Mouse (Mus musculus) kidney, postnatal 10 days (tissue): ENCODE data around the gene Ube2ql1.

Experiments
- DNase-seq: peaks from one replicate; pipeline ENCODE4 v3.0.0; 2021; ENCODE audit warnings: mixed read lengths

The Ube2ql1 gene

DNA sequence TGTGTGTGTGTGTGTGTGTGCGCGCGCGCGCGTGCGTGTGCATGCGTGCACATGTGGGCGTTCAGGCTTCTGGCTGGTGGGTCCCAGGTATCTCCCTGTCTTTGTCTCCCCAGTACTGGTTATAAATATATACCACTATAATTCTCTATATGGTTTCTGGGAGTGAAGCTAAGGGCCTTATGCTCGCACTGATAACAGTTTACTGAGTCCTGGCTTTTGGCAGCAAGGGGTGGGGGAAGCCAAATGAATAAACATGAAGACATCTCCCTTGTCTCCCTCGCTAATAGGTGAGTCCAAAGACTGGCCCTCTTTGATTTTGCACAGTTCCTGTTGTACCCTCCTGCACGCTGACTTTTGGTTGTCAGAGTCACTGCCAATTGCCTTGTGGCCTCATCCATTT is 32.2 kb downstream of the Ube2ql1 start:
- no peak for DNase-seq

- no peak for DNase-seq
These were observed 32.8 kb downstream of the Ube2ql1 start for GRCm38 (mm10) chr13:69706919-69707318.

DNA sequence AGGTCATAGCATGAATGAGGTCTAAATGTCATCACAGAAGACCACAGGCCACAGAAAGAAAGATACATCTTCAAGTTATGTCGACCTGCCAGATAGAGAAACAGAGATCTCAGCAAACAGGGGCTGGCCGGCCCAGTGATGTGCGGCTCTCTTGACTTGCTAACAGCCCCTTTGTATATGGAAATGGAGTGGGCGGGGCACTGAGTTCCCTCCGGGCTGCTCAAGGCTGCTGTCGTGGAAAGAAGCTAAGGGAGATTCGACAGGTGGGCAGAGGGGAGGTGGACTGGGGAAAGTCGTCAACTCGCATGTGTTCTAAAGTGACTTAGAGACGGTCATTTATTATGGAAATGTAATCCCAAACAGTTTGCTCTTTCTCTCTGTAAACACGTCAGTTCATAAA is 36.2 kb downstream of the Ube2ql1 start:
- no peak for DNase-seq

GRCm38 (mm10) chr13:69701397-69701796 is 38.3 kb downstream of the Ube2ql1 start:
- DNase-seq = no peak

DNA sequence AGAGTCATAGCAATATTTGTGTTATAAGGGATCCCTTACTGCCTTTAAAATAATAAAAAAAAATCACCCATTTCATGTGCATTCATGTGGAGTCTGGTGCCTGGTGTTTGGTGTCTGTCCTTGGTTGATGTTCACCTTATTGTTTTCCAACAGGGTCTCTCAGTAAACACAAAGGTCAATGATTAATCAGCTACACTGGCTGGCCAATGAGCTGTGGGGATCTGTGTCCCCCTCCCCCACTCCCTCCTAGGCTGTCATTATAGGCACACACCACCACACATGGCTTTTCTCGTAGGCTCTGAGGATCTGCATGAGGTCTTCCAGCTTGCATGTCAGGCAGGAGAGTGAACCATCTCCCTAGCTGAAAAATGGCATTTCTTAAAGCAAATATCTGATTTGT is 38.9 kb downstream of the Ube2ql1 start:
- DNase-seq = peak; percentile 33

- DNase-seq = peak; percentile 83
These were observed 43.2 kb downstream of the Ube2ql1 start for GRCm38 (mm10) chr13:69696333-69696991.

GRCm38 (mm10) chr13:69691074-69691473 is 48.6 kb downstream of the Ube2ql1 start:
- peak; percentile 66 for DNase-seq

DNA sequence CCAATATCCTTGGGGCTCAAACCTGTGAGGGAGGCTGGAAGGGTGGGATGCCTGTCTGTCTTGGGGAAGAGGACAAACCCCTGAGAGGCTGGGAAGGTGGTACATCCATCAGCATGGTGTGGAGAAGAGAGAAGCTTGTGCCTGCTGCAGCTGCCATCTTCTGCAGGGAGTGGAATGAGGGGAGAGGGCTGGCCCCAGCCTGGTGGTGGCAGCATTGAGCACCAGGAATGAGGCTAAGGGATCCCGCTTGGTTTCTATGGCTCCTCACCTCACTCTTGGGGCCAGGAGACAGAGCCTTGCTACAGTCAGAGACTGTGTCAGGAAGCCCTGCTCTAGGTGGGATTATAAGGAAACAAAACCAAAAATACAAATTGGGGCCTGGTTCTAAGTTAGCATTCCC is 52.7 kb downstream of the Ube2ql1 start:
- peak; percentile 11 for DNase-seq

GRCm38 (mm10) chr13:69685406-69685818 is 54.3 kb downstream of the Ube2ql1 start:
- no peak for DNase-seq

DNA sequence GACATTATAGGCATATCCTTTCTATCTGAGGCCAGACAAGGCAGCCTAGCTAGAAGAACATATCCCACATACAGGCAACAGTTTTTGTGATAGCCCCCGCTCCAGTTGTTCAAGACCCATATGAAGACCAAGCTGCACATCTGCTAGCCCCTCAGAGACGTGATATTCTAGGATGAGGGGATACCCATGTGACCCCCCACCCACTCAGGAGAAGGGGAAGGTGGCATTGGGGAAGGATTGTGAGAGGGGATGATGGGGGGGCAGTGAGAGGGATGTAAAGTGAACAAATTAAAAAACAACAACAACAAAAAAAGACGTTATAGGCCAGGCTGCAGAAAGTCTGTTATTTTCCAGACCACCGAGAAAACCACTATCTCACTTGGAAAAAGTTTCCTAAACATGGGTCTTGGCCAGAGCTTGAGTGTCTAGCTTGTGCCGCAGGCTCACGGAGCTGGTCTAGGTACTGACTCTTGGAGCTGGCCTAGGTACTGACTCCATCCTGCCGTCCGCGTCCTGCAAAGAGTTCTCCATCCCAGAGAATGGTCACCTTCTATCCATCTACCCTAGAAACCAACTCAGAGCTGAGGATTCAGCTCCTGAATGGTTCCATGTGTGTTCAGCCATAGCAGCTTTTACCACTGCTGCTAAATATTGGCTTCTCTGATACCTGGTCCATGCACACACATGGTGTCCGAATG is 65.6 kb downstream of the Ube2ql1 start:
- no peak for DNase-seq

- DNase-seq = no peak
These were observed 66.3 kb downstream of the Ube2ql1 start for GRCm38 (mm10) chr13:69673197-69673920.

GRCm38 (mm10) chr13:69672565-69672964 is 67.1 kb downstream of the Ube2ql1 start:
- DNase-seq = no peak

- no peak for DNase-seq
These were observed 67.6 kb downstream of the Ube2ql1 start for GRCm38 (mm10) chr13:69672121-69672520.

- no peak for DNase-seq
These were observed 85.2 kb downstream of the Ube2ql1 start for GRCm38 (mm10) chr13:69654508-69654907.
